ENCODE assay signal across 8 mouse cellular contexts in genomic region chr12:12260979-12261960, GRCm38 (mm10). TPM values are rescaled to one million over a fixed set of nuclear protein-coding genes. Genes with fewer than 3 reads are reported as not detected.
DNase-seq lines count a peak whose midpoint lies in the region; ATAC-seq and TF ChIP-seq lines count a peak whose summit lies in the region.

No protein-coding gene starts in this region.

- peak overlapping the region; percentile 64; the same call in 1 of the 2 replicates for H3K4me3 ChIP-seq in kidney, postnatal 0 days (replicated peaks; ENCODE audit: low read depth, low read length)
- no peak overlapping the region for H3K4me3 ChIP-seq in embryonic facial prominence, embryonic 11.5 days (ENCODE audit: low read depth, low read length)
- H3K4me3 ChIP-seq in hindbrain, embryonic 10.5 days = peak overlapping the region; percentile 75
- H3K4me3 ChIP-seq in midbrain, embryonic 12.5 days = peak overlapping the region; percentile 70

- peaks cover 5% of the 10 kb centered on the region; the same call in 1 of the 2 replicates for H3K4me1 ChIP-seq in kidney, postnatal 0 days (replicated peaks; ENCODE audit: insufficient read depth, low read length)
- peaks cover 3% of the 10 kb centered on the region; the same call in 1 of the 2 replicates for H3K4me1 ChIP-seq in embryonic facial prominence, embryonic 11.5 days (ENCODE audit: control insufficient read depth, insufficient read depth, low read length)
- peaks cover 36% of the 10 kb centered on the region for H3K4me1 ChIP-seq in hindbrain, embryonic 10.5 days (replicated peaks)
- H3K4me1 ChIP-seq in midbrain, embryonic 12.5 days = peaks cover 24% of the 10 kb centered on the region

- ATAC-seq in kidney, postnatal 0 days (replicated peaks; ENCODE audit: low FRiP score, low read depth) = 0 out of 2 replicates have a peak, but pooled peaks have one; percentile 6
- peak; percentile 46 for ATAC-seq in embryonic facial prominence, embryonic 11.5 days (replicated peaks; ENCODE audit: insufficient number of reproducible peaks, low FRiP score, low TSS enrichment, low read depth)
- ATAC-seq in midbrain, embryonic 12.5 days (ENCODE audit: low FRiP score, low read depth) = peak; percentile 45

- H3K4me2 ChIP-seq in kidney, postnatal 0 days (ENCODE audit: low read length) = peak overlapping the region; percentile 89
- H3K4me2 ChIP-seq in embryonic facial prominence, embryonic 11.5 days (ENCODE audit: low read depth, low read length) = no peak overlapping the region; the same call in 1 of the 2 replicates
- H3K4me2 ChIP-seq in midbrain, embryonic 12.5 days (replicated peaks) = peak overlapping the region; percentile 83

- TF ChIP-seq CTCF in kidney, postnatal 0 days (IDR thresholded peaks at IDR 0.05; ENCODE audit: low read depth) = no peak

- no peaks in the 10 kb centered on the region for H3K9me3 ChIP-seq in kidney, postnatal 0 days (replicated peaks; ENCODE audit: low read length)
- H3K9me3 ChIP-seq in embryonic facial prominence, embryonic 11.5 days (replicated peaks; ENCODE audit: control insufficient read depth, low read length) = no peaks in the 10 kb centered on the region
- H3K9me3 ChIP-seq in hindbrain, embryonic 10.5 days = no peaks in the 10 kb centered on the region
- no peaks in the 10 kb centered on the region for H3K9me3 ChIP-seq in midbrain, embryonic 12.5 days

- H3K9ac ChIP-seq in kidney, postnatal 0 days (ENCODE audit: low read depth, low read length) = peak overlapping the region; percentile 68; the same call in 1 of the 2 replicates
- H3K9ac ChIP-seq in embryonic facial prominence, embryonic 11.5 days (replicated peaks; ENCODE audit: low read length) = no peak overlapping the region
- peak overlapping the region; percentile 76; the same call in 1 of the 2 replicates for H3K9ac ChIP-seq in midbrain, embryonic 12.5 days (replicated peaks)

- H3K27ac ChIP-seq in kidney, postnatal 0 days = no peak overlapping the region
- no peak overlapping the region for H3K27ac ChIP-seq in embryonic facial prominence, embryonic 11.5 days (replicated peaks; ENCODE audit: low read depth, low read length)
- H3K27ac ChIP-seq in hindbrain, embryonic 10.5 days = 0 out of 2 replicates have a peak overlapping the region, but pooled peaks have one; percentile 90
- no peak overlapping the region for H3K27ac ChIP-seq in midbrain, embryonic 12.5 days (replicated peaks)

- no peaks in the 10 kb centered on the region for H3K36me3 ChIP-seq in kidney, postnatal 0 days (ENCODE audit: insufficient read depth, low read length)
- no peaks in the 10 kb centered on the region for H3K36me3 ChIP-seq in embryonic facial prominence, embryonic 11.5 days (replicated peaks; ENCODE audit: control insufficient read depth, insufficient read depth, low read depth, low read length)
- H3K36me3 ChIP-seq in hindbrain, embryonic 10.5 days = no peaks in the 10 kb centered on the region
- no peaks in the 10 kb centered on the region for H3K36me3 ChIP-seq in midbrain, embryonic 12.5 days

- H3K27me3 ChIP-seq in kidney, postnatal 0 days (ENCODE audit: insufficient read depth, low read length) = no peaks in the 10 kb centered on the region
- no peaks in the 10 kb centered on the region for H3K27me3 ChIP-seq in embryonic facial prominence, embryonic 11.5 days (ENCODE audit: control insufficient read depth, insufficient read depth, low read length)
- peaks cover 18% of the 10 kb centered on the region for H3K27me3 ChIP-seq in hindbrain, embryonic 10.5 days (ENCODE audit: insufficient read depth, poor library complexity, severe bottlenecking)
- H3K27me3 ChIP-seq in midbrain, embryonic 12.5 days = peaks cover 6% of the 10 kb centered on the region; the same call in 1 of the 2 replicates

- no peak for DNase-seq in kidney, postnatal 0 days (ENCODE audit: low spot score)
- no peak for DNase-seq in kidney, adult 11 months
- DNase-seq in embryonic facial prominence, embryonic 11.5 days (ENCODE audit: low spot score) = no peak
- no peak for DNase-seq in hindbrain, embryonic 10.5 days (ENCODE audit: low spot score)
- DNase-seq in left cerebral cortex, postnatal 10 days (ENCODE audit: extremely low spot score in 1 of 2, low spot score in 2 of 2) = no peak
- no peak for DNase-seq in embryo, embryonic 11 days
- DNase-seq in MN1 (ENCODE audit: low spot score) = no peak

- 68% methylated on average over 9 of the region's 9 CpGs for WGBS in kidney, postnatal 0 days
- WGBS in embryonic facial prominence, embryonic 11.5 days = 69% methylated on average over 9 of the region's 9 CpGs
- WGBS in hindbrain, embryonic 10.5 days = 73% methylated on average over 9 of the region's 9 CpGs
- 73% methylated on average over 9 of the region's 9 CpGs for WGBS in midbrain, embryonic 12.5 days

- intact Hi-C loops in left cerebral cortex, postnatal 10 days (cut with DNase I) = loop anchor here (5.0 kb wide), 2 partner anchors 56 to 84 kb away; no protein-coding TSS in a partner anchor

RNA-seq across cellular contexts. Expression of gene Fam49a, which starts 0.7 kb away (rescaled TPM):
- polyA plus RNA-seq in kidney, postnatal 0 days (2015; fragmentation: Nextera tagmentation; extraction: Ambion mirVana) = 5.6 and 6.2 TPM in 2 replicates
- 8.4 and 11.2 TPM in 2 replicates for polyA plus RNA-seq in embryonic facial prominence, embryonic 11.5 days (2014; fragmentation: Nextera tagmentation; extraction: Ambion mirVana)
- polyA plus RNA-seq in hindbrain, embryonic 10.5 days (2016; fragmentation: Nextera tagmentation; extraction: Ambion mirVana) = 9.0 and 13.4 TPM in 2 replicates
- 16.8 and 19.4 TPM in 2 replicates for polyA plus RNA-seq in midbrain, embryonic 12.5 days (2016; fragmentation: Nextera tagmentation; extraction: Ambion mirVana)
- 100 to 1,000 TPM; 330 to 354 TPM for total RNA-seq in left cerebral cortex, postnatal 10 days (2021)
